Mouse (Mus musculus) stomach, embryonic 14.5 days (tissue): ENCODE measurements around the gene Il19. TPM values are rescaled to one million over a fixed set of nuclear protein-coding genes. Genes with fewer than 3 reads are reported as not detected.

Experiments used
- ATAC-seq: fragments of 200-750 bp; cut with Nextera tagmentation; 2 replicates; pipeline ENCODE4 v1.8.0; 2017; ENCODE audit warnings: low read depth, moderate TSS enrichment; ENCODE audit not compliant: insufficient number of reproducible peaks, insufficient read depth, low FRiP score
- H3K27ac ChIP-seq: fragments of 300-500 bp; sonication (generic); 2 replicates; pipeline ENCODE4 v1.5.1; 2014; ENCODE audit warnings: mild to moderate bottlenecking, low read length, moderate library complexity, mixed read lengths
- H3K27me3 ChIP-seq: fragments of 300-500 bp; sonication (generic); 2 replicates; pipeline ENCODE4 v1.6.1; 2014; ENCODE audit warnings: low read length, control low read depth, mixed read lengths; ENCODE audit not compliant: control insufficient read depth, insufficient read depth
- H3K36me3 ChIP-seq: fragments of 300-500 bp; sonication (generic); 2 replicates; pipeline ENCODE4 v1.6.1; 2014; ENCODE audit warnings: mild to moderate bottlenecking, control low read depth, low read length, moderate library complexity, mixed read lengths; ENCODE audit not compliant: control insufficient read depth, insufficient read depth
- H3K4me1 ChIP-seq: fragments of 300-500 bp; sonication (generic); 2 replicates; pipeline ENCODE4 v1.6.1; 2014; ENCODE audit warnings: low read length, control low read depth, mixed read lengths; ENCODE audit not compliant: control insufficient read depth, insufficient read depth
- H3K4me2 ChIP-seq: fragments of 300-500 bp; sonication (generic); replicated peaks from 2 replicates; pipeline ENCODE4 v1.6.1; 2014; ENCODE audit warnings: low read depth, low read length, control low read depth
- H3K4me3 ChIP-seq: fragments of 300-500 bp; sonication (generic); 2 replicates; pipeline ENCODE4 v1.5.1; 2014; ENCODE audit warnings: low read depth, low read length, control low read depth
- H3K9ac ChIP-seq: fragments of 300-500 bp; sonication (generic); replicated peaks from 2 replicates; pipeline ENCODE4 v1.6.1; 2014; ENCODE audit warnings: low read depth, mild to moderate bottlenecking, control low read depth, low read length, moderate library complexity, mixed read lengths
- H3K9me3 ChIP-seq: fragments of 300-500 bp; sonication (generic); 2 replicates; pipeline ENCODE4 v1.6.1; 2016; ENCODE audit warnings: low read depth, low read length, control low read depth; ENCODE audit not compliant: control insufficient read depth
- WGBS: fragments of 180-500 bp; shearing (Covaris S2); extraction: QIAGEN DNeasy Blood & Tissue Kit; methylation state at CpG from one replicate; pipeline ENCODE4 v1.1.7; 2014; 5-methylcytosine and 5-hydroxymethylcytosine counted together
- polyA plus RNA-seq: library from polyadenylated mRNA; unstranded; fragments of >200 nt; fragmentation: Nextera tagmentation; extraction: Ambion mirVana; gene quantifications from 2 replicates; pipeline ENCODE4 v1.2.1, GENCODE M21; 2014

Il19 gene
- polyA plus RNA-seq, 1 experiment from 2014 or later = not detected

DNA sequence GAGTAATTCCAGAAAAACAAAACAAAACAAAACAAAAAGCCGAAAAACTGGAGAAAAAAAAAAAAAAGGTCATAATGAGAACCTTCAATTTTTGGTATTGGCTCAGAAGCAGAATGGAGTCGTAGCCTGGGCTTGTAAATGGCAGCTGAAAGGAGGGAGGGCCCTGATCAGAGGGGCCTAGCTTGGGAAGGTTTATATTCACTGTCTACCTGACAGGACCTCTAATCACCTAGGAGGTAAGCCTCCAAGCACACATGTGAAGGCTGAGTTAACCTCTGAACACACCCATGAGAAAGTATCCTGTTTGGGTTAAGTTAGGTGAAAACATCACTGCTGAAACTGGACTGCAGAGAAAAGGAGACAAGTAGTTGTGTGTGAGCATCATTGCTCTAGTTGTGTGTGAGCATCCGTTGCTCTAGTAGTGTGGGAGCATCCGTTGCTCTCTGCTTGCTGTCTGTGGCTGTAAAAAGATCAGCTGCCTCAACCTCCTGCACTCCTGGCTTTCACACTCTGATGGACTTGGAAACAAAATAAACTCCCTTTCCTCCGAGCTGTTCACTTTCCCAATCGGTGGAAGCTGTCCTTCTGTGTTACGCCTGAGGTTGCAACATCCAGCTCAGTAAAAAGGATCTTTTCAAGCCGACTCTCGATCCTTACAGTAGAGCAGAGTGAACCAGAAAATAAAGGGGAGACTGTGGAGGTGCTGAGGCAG lies 46.4 kb downstream of the Il19 start:
- H3K27me3 ChIP-seq = no peaks in the 10 kb centered on the region
- H3K4me2 ChIP-seq = no peak overlapping the region
- H3K27ac ChIP-seq = no peak overlapping the region
- H3K4me3 ChIP-seq = no peak overlapping the region
- ATAC-seq = no peak
- H3K9ac ChIP-seq = no peak overlapping the region
- 70% methylated on average over 9 of the region's 9 CpGs for WGBS
- H3K9me3 ChIP-seq = no peaks in the 10 kb centered on the region
- H3K36me3 ChIP-seq = no peaks in the 10 kb centered on the region
- no peaks in the 10 kb centered on the region for H3K4me1 ChIP-seq

GRCm38 (mm10) chr1:130892446-130892845 lies 47.5 kb downstream of the Il19 start:
- H3K9ac ChIP-seq = no peak overlapping the region
- no peak overlapping the region for H3K27ac ChIP-seq
- no peak overlapping the region for H3K4me3 ChIP-seq
- no peaks in the 10 kb centered on the region for H3K36me3 ChIP-seq
- H3K27me3 ChIP-seq = no peaks in the 10 kb centered on the region
- H3K4me1 ChIP-seq = no peaks in the 10 kb centered on the region
- WGBS = 88% methylated on average over 1 of the region's 1 CpGs
- H3K4me2 ChIP-seq = no peak overlapping the region
- 0 out of 2 replicates have a peak, but pooled peaks have one; percentile 33 for ATAC-seq
- H3K9me3 ChIP-seq = no peaks in the 10 kb centered on the region

- Histone ChIP-seq H3K4me1 (no peaks in the 10 kb centered on the region), H3K27ac (no peak within 1 kb of the TSS), H3K36me3 (no peaks in the 10 kb centered on the region), H3K27me3 (no peaks in the 10 kb centered on the region), H3K4me3 (no peak within 1 kb of the TSS), H3K9me3 (no peaks in the 10 kb centered on the region), H3K9ac (no peak within 1 kb of the TSS), H3K4me2 (no peak within 1 kb of the TSS)
- ATAC-seq = no peak
Measured at GRCm38 (mm10) chr1:130887354-130887753, 52.6 kb downstream of the Il19 start, which contains the start of gene Il24. TSS of gene Il24 (minus strand) at chr1:130887454.

DNA sequence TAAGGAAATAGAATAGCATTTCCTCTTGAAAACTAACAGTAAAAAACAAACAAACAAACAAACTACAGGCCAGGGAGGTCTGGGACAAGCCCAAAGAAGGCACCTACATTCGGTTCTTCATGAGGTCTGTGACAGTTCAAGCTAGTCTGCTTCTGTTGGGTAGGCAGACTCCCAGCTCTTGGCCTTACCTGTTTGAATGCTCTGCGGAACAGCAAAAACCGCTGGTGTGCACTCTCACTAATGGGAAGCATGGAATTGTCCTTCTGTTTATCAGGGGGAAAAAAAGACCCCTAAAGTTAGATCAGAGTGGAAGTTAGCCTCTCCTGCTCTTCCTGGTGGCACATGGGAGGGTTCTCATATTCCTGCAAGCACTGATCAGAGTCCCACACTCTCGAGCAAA lies 56.8 kb downstream of the Il19 start:
- Histone ChIP-seq H3K27me3 (no peaks in the 10 kb centered on the region), H3K4me3 (no peak overlapping the region), H3K9ac (no peak overlapping the region), H3K36me3 (no peaks in the 10 kb centered on the region), H3K9me3 (no peaks in the 10 kb centered on the region), H3K4me2 (no peak overlapping the region), H3K27ac (no peak overlapping the region), H3K4me1 (0 out of 2 replicates have a peak, but pooled peaks cover 3% of the 10 kb centered on the region)
- no peak for ATAC-seq
- WGBS = 88% methylated on average over 4 of the region's 4 CpGs

Other genes starting within 250 kb of the Il19 start
- gene Gm29427, start 224.3 kb downstream of the Il19 start, polyA plus RNA-seq = not detected in 2 replicates
- gene Yod1, start 222.8 kb downstream of the Il19 start, polyA plus RNA-seq = 11.9 and 12.0 TPM in 2 replicates
- gene Pfkfb2, start 210.9 kb downstream of the Il19 start, polyA plus RNA-seq = 11.1 and 11.2 TPM in 2 replicates
- gene AA986860, start 208.1 kb downstream of the Il19 start, polyA plus RNA-seq = 28.6 and 28.7 TPM in 2 replicates
- 0.22 TPM in 1 of 2 replicates, not detected in the other for gene Fcamr, start 139.2 kb downstream of the Il19 start, polyA plus RNA-seq
- gene Pigr, start 113.4 kb downstream of the Il19 start, polyA plus RNA-seq = not detected in 2 replicates
- gene Fcmr, start 74.4 kb downstream of the Il19 start, polyA plus RNA-seq = not detected in 2 replicates
- not detected in 2 replicates for gene Il24, start 52.7 kb downstream of the Il19 start, polyA plus RNA-seq
- not detected in 2 replicates for gene Il20, start 28.7 kb downstream of the Il19 start, polyA plus RNA-seq
- 0.20 and 0.38 TPM in 2 replicates for gene Il10, start 79.7 kb upstream of the Il19 start, polyA plus RNA-seq
- gene Mapkapk2, start 157.7 kb upstream of the Il19 start, polyA plus RNA-seq = 56.5 and 68.4 TPM in 2 replicates
- 3.5 and 4.6 TPM in 2 replicates for gene Dyrk3, start 198.2 kb upstream of the Il19 start, polyA plus RNA-seq
- 67.5 and 71.9 TPM in 2 replicates for gene Eif2d, start 213.1 kb upstream of the Il19 start, polyA plus RNA-seq